Mouse (Mus musculus) lung, adult 2 months (tissue): ENCODE measurements around the gene Ank.

Experiments
- CTCF ChIP-seq: fragments of 200-500 bp; IDR thresholded peaks from 2 replicates; pipeline ENCODE4 v1.5.1; 2011; ENCODE audit warnings: mild to moderate bottlenecking, low read length, control low read depth; ENCODE audit not compliant: insufficient read depth
- POLR2A ChIP-seq: fragments of 200-500 bp; IDR thresholded peaks from 2 replicates; pipeline ENCODE4 v1.6.1; 2011; ENCODE audit warnings: low read depth, mild to moderate bottlenecking, control low read depth, low read length, borderline replicate concordance; ENCODE audit errors: extremely low read depth

DNA sequence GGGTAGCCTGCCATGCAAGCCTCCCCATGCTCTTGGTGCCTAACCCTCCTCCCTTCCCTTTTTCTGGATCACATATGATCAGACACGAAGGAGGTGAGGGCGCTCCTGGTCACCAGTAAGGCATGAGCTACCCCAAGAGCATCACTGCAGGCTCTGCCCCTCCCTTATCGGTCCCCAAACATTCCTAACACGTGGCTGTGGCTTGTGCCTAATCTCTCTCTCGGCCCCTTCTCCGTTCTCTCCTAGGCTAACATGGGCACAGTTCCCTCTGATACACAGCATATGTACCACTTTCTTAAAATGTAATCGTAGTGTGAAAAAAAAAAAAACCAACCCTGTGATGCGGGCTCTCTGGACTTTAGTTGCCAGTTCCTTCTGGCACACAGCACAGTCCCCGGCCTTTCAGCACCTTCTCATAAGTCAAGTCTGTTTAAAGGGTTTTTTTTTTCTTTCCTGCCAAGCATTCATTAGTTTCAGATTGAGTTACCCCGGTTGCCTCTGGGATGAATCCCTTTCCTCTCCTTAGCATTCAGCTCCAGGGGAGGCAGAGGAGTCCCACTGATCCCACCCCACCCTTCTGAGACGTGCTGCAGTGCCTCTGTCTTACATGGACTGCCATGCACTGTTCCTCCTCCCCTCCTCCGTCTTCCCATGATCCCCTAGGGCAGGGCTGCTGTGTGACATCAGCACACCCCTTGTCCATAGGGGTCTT lies 19.2 kb downstream of the Ank start:
- TF ChIP-seq POLR2A (no peak), CTCF (no peak)
